Mouse (Mus musculus) spleen, postnatal 4 days (tissue): ENCODE data around the gene Spats1.
"Not testable (repeated sequence)": the region's sequence is repeated elsewhere in the genome, so short reads cannot be mapped to it uniquely, and the experiment has no call there.

Source experiments
- DNase-seq, 2 experiments: peaks; one replicate each; pipeline ENCODE4 v3.0.0; 2022; ENCODE audit warnings: low spot score in 2 of 2

Gene Spats1

DNA sequence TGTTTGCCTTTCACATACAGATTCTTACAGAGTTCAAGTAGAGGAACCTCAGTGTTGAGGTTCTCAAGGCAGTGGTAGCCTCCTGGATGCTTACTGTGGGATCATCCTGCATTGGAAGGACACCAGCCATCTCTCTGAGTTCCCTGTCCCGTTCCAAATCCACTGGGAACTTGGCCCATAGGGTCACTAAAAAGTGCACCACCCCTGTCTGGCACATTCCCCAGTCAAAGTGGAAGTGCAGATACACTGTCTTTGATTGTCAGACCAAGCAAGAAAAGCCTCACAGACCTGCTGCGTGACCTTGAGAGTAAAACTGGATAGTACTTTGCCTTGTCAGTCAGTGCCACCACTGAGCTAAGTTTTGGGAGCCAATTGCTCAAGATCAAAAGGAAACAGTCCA, 28.2 kb downstream of the Spats1 start:
- DNase-seq, result no peak

DNA sequence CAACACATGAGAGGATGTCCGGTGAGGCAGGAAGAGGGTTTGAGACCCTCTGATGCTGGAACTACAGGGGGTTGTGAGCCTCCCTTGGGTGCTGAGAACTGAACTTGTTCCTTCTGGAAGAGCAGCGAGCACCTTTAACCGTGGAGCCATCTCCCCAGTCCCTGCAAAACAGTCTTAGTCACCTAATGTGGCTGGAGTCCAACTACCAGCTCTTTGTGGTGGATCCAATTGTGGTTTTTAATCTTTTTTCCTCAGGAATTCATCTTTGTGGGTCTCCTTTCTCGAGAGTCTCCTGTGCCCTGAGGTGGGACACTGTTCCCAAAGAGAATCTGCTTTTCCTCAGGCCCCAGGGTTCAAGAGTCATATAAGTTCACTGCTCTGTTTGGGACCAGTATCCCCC, 29.3 kb downstream of the Spats1 start:
- DNase-seq, result no peak

DNA sequence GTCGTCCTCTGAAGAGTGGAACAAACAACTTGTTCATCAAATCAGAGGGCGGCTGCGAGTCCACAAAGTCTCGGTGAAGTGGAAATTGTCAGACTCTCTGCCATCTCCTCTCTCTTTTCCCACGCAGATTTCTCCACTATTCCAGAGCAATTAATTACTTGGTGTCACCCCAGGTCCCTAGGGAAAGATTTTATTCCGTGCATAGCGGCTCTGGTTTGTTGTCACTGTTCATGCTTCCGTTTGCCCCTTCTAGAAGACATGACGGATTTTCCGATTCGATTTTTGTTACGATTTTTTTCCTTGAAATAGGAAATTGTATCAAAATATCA, 41.0 kb downstream of the Spats1 start:
- no peak for DNase-seq

DNA sequence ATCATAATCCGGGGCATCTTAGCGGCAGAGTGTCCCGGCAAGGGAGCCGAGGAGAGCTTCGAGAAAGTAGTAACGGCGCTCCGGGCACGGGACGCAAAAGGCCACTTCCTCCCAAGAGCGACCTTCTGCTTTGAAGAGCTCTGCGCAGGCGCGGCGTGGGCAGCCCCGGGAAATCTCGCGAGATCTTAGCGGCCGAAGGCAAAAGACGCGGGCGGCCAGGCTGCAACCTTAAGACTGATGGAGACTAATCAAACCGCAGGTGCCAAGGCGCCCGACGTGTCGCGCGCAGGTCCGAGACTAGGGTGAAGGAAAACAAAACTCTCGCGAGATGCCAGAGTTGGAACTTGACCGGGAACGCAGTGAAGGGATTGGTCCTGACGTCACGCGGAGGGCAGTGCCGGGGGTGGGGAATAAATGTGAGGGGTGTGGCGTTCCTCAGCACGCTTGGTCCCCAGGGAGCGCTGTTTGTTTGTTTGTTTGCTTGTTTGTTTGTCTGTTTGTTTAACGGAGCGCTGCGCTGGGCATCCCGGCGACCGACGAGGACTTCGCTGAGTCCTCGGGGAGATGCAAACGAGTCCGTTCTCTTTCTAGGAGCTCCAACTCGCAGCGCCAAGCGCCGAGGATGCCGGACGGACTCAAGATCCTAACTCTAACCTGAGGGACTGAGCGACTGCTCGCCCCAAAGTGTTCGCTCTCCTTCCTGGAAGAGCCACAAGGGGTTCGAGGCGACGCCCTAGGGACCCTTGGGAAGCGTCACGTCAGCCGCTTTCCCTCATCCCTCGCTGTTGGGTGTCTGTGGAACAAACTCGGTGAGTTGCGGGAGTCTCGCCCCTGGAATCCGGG, 41.6 kb downstream of the Spats1 start, which contains the start of gene Cdc5l:
TSS of gene Cdc5l (minus strand) at position 319 of the 843 bp plus-strand sequence.
- DNase-seq, result peak; percentile 97 to 99

DNA sequence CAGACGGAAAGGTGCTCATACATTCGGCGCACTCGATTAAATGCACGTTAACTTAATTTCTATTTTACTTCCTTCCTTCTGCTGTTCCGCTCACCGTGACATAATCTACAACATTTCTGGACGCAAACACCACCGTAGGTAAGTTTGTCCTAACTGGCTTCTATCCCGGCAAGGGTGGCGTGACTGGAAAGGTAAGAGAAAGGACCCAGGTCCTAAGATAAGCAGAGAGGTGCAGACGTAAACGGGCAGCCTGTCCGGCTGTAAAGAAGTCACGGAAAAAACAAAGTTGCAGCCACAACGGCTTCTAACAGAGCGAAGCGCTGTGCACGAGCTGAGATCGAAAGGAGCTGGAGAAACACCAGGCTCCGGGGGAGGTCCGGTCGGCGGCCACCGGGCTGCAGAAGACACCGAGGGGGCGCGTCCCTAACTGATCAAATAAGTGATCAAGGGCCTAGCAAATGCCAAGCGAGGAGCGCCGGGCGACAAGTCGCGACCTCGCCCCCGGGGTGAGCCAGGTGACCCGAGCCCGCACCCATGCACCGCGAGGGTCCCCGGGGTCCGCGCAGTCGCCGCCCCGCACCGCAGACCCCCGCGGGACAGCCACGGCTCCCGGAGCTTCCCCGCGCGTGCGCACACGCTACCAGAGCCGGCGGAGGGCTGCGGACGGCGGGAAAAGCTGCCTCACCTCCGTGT, 42.4 kb downstream of the Spats1 start:
- DNase-seq, result no peak

DNA sequence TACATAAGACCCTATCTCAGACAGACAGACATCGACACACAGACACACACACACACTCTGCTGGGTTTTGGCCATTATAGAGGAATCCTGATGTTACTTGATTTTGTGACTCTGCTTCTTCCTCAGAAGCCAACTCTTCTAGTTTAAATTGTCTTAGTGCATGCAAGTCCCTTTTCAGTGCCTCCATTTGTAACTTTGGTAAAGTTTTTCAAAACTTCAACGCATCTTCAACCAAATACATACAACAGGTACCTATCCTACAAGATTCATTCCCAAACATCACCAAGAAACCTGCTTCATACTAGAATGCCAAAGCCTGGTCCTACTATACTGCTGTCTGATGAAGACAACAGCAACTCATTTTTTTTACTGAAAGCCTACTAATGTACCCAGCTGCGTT, 43.2 kb downstream of the Spats1 start:
- DNase-seq, result no peak

DNA sequence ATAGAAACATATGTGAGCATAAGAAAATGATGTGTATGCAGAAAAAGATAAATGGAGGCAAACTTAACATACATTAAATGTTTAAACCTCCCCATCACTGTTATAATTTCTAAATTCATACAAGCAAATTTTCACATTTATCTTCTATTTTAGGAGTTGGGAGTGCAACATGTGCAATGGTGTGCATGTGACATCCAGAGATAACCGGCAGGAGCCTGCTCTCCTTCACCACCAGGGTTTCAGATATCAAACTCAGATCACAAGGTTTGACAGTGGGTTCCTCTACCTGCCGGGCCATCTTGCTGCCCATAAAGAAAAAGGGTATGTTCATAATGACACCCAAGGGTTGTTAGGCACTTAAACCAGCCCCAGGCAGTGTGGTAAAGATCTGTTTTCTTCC, 57.8 kb downstream of the Spats1 start:
- DNase-seq, result no peak

DNA sequence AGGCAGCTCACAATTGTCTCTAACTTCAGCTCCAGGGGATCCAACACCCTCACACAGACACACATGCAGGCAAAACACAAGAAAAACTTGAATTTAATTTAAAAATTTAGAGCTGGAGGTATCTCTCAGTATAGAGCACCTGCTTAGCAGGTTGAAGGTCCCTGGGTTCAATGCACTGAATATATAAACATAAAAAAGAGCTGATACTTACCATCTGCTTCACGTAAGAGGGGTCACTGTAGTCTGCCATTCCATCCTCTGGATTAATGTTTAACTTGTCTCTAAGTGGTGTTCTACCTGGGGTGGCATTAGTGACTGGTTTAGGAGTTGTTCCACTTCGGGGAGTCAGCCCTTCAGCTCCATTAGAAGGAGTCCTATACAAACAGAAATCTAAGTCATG, 63.6 kb downstream of the Spats1 start:
- not testable (repeated sequence) for DNase-seq

DNA sequence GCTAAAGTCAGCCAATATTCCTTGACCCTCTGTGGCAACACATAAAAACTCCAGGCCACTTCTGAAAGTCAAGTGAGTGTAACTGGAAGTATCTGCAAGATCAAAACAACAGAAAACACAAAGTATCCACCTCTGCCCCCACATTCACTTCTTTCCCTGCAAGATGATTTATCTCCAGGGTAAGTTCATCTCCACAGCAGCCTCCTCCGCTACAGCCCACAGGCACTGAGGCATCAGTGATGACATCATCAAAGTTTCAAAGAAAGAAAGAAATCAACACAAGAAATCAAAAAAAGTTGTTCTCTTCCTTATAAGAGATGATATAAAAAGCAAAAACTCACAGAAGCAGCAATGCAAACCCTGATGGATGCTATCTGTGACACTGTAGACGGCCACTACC, 66.5 kb downstream of the Spats1 start:
- no peak for DNase-seq

DNA sequence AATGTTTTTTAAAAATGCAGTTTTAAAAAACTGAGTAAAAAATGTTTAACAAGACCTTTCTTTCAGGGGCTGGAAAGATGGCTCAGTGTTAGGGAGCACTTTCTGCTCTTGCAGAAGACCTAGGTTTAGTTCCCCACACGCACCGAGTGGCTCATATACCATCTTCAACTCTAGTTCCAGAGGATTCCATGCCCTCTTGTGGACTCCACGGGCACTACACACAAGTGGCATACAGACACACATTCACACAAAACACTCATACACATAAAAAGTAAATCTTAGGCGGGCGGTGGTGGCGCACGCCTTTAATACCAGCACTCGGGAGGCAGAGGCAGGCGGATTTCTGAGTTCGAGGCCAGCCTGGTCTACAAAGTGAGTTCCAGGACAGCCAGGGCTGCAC, 68.9 kb downstream of the Spats1 start:
- no peak for DNase-seq

DNA sequence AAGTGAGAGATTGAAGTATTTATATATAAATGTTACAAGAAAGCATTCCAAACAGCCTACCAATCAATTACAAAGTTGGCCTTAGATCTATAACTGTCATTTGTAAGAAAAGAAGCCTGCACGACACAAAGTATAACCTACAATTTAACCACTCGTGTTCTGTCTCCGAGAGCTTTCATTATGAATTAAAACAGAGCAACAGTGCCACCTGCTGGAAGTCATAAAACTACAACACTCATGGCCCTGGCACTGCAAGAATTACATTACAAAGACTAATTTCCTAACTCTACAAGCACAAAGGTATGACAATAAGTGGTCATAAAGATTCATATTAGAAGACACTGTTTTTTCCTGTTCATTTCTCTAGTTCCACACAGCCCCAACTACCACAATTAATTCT, 72.0 kb downstream of the Spats1 start:
- DNase-seq, result peak; percentile 32 to 71

DNA sequence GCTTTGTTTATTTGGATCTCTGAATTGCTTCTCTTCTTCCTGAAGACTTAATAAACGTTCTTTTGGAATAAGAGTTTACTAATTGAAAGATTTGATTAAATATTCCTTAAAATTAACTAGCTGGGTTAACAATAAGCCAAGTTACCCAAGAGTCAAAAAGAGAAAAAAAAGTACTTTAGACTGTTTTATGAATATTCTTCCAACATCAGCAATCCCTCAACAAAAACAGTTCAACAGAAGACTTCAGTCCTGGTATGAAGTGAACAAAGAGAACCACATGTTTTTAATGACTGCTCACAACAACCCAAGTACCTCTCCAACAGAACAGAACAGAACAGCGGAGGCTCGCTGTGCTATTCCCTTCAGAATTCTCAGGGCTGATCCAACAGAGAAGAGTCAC, 72.6 kb downstream of the Spats1 start:
- no peak for DNase-seq

DNA sequence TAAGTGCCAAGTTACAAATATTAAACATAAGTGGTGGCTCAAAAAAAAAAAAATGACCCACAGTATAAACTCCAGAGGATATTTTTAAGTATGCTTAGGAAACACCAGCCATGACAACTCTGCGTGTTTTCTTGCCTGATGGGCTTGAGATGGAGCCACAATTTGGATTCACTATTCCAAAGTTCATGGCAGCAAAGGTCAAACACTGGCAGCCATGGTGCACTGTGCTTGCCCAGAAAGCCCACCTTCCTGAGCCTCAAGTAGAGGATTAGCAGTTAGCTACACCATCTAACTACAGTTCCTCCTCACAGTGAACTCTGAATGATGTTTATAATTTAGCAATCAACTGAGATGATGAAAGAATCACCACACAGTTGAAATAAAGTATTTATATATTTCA, 73.1 kb downstream of the Spats1 start:
- no peak for DNase-seq

DNA sequence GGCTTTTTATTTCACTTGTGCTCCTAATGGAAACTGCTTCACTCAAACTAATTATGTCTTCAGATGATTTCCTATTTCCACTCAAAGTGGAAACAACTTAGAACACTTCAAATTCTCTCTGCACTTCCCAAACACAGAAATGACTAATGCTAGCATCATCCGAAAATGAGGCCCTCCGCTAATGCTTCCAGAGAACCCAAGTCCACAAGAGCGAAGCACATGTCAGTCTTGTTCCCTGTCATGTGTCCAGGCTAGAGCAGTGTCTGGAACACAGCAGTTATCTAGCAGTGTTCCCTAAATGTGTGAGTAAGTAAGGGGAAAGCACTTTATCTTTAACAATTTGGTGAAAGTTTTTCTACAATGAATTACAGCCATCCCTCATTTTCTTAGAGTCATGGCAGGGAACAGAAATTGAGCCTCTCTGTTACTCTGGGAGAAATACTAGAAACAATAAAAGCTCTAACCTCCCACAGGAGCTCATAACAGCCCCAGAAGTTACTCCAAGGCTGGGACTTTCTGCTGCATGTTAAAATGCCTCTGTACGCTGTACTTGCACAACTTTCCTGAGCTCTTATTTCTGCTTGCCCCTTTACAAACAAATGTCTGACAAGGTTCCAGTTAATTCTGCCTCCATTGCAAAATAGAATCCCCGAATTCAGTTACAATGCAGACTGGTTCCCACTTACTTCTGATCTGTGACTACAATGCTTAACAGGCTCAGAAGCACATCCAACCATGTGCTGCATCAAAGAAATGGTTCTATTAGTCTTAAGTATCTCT, 73.9 kb downstream of the Spats1 start:
- no peak for DNase-seq

DNA sequence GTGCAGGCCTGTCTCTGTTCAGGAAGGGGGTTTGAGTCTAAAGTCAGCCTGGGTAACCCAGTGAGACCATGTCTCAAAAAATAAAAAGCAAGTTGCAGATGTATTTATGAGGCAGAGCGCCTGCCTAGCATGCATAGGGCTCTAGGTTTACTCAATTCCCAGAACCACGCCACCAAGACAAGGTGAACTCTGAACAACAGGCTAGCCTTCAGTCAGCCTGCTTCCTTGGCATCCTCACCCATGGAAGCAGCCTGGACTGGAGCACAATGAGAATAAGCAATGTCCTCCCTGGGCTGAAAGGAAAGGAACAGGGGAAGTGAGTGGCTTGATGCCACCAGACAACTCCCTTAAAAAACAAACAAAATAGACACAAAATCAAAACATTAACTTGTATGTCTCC, 77.2 kb downstream of the Spats1 start:
- no peak for DNase-seq

DNA sequence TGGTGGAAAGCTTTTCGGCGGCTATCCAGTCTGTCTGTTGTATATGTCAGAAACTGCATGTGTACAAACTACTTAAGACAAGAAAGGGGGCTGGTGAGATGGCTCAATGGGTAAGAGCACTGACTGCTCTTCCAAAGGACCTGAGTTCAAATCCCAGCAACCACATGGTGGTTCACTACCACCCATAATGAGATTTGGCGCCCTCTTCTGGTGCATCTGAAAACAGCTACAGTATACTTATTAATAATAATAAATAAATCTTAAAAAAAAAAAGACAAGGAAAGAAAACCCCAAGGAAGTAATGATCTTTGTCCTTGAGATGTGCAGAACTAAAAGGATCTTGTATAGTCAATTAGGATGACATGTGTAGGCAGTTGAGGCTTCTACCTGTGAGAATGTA, 77.7 kb downstream of the Spats1 start:
- DNase-seq, result no peak

DNA sequence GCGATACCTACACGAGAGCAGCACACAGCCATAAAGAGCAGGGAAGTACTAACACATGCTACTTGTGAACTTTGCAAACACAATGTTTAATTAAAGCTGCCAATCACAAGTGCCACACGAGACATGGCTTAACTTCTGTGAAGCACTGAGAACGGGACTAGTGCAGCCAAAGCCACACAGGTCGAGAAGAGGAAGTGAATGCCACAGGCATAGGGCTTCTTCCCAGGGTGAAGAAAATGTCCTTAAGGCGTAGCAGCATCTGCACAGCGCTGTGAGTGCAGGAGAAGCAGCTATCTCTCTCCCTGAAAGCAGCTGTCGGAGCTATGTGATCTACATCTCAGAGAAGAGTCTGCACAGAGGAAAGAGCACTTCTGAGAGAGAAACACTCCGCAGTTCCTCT, 80.6 kb downstream of the Spats1 start:
- DNase-seq, result no peak

DNA sequence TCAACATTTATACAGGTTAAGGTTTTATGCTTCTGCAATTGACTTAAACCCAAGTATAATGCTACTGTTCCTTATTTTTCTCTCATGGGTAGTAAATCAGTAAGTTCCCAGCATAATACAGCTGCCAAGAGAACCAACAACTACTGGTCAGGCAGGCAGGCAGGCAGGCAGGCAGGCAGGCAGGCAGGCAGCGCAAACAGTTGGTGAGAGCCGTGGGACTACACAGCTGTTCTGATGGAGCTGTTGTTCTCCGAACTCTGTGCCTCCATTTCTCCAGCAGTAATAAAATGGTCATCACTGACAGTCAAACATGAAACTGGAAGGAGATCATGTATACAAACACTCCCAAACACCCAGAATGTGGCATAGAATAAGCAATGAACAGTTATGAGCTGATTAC, 81.5 kb downstream of the Spats1 start:
- DNase-seq, result no peak
